Mouse (Mus musculus) Patski (cell line): ENCODE measurements around the gene Gdpgp1. TPM values are rescaled to one million over a fixed set of nuclear protein-coding genes. Genes with fewer than 3 reads are reported as not detected.

Experiments
- ATAC-seq: fragments of 100-300 bp; one replicate; pipeline ENCODE4 v1.8.0; 2021
- CTCF ChIA-PET: fragments of 350-600 bp; sonication (Branson Sonifier 250); formaldehyde crosslinking; loops from one replicate; lab custom pipeline; 2022; ENCODE audit warnings: inconsistent platforms; lab: Charles Lee
- POLR2A ChIA-PET: fragments of 350-600 bp; sonication (Branson Sonifier 250); formaldehyde crosslinking; loops from one replicate; lab custom pipeline; 2022; ENCODE audit warnings: antibody characterized with exemption, inconsistent platforms; lab: Charles Lee
- DNase-seq: peaks from one replicate; pipeline ENCODE4 v3.0.0-alpha.2; 2011; ENCODE audit warnings: low read depth, low spot score
- H3K27me3 ChIP-seq: fragments of 371-371 bp; one replicate; pipeline ENCODE4 v1.5.1; 2021
- CTCF ChIP-seq: fragments of 100-300 bp; IDR thresholded peaks from one replicate; pipeline ENCODE4 v1.5.1; 2021
- in situ Hi-C: fragments of 300-500 bp; cut with MboI; formaldehyde crosslinking; loops from 3 replicates; pipeline ENCODE4 v1.11.1; 2018; ENCODE audit warnings: low pct_unique_long_range_greater_than_20kb, mixed read lengths
- polyA plus RNA-seq: library from polyadenylated mRNA; unstranded; gene quantifications from one replicate; pipeline ENCODE4 v1.2.3, GENCODE M21; 2021

The Gdpgp1 gene
- polyA plus RNA-seq, 1 experiment from 2014 or later: 4.0 TPM

- POLR2A ChIA-PET: interaction anchor here (0.9 kb wide), 1 partner anchor 10 kb away, joined by 4 read pairs; no protein-coding TSS in a partner anchor
- DNase-seq: no peak
- CTCF ChIA-PET: no interaction called here
- no peak for ATAC-seq
- in situ Hi-C loops: no loop called here
- H3K27me3 ChIP-seq: no peaks in the 10 kb centered on the region
- no peak for TF ChIP-seq CTCF
Measured at GRCm38 (mm10) chr7:80287736-80288135, 55.1 kb downstream of the Gdpgp1 start.

Other genes starting within 250 kb of the Gdpgp1 start
- 15.9 TPM for gene Zfp710, start 208.1 kb upstream of the Gdpgp1 start, polyA plus RNA-seq
- gene Idh2, start 117.5 kb upstream of the Gdpgp1 start, polyA plus RNA-seq: 679 TPM
- gene Sema4b, start 46.0 kb upstream of the Gdpgp1 start, polyA plus RNA-seq: 55.3 TPM
- 120 TPM for gene Cib1, start 52 bp upstream of the Gdpgp1 start, polyA plus RNA-seq
- 0.73 TPM for gene Ttll13, start 13.5 kb downstream of the Gdpgp1 start, polyA plus RNA-seq
- 37.2 TPM for gene Ngrn, start 28.4 kb downstream of the Gdpgp1 start, polyA plus RNA-seq
- 24.6 TPM for gene Vps33b, start 36.8 kb downstream of the Gdpgp1 start, polyA plus RNA-seq
- gene Prc1, start 61.6 kb downstream of the Gdpgp1 start, polyA plus RNA-seq: 93.8 TPM
- 11.5 TPM for gene Rccd1, start 91.6 kb downstream of the Gdpgp1 start, polyA plus RNA-seq
- 71.3 TPM for gene Unc45a, start 108.1 kb downstream of the Gdpgp1 start, polyA plus RNA-seq
- 78.7 TPM for gene Hddc3, start 110.2 kb downstream of the Gdpgp1 start, polyA plus RNA-seq
- gene Man2a2, start 138.5 kb downstream of the Gdpgp1 start, polyA plus RNA-seq: 129 TPM
- gene Fes, start 155.1 kb downstream of the Gdpgp1 start, polyA plus RNA-seq: 5.6 TPM
- 120 TPM for gene Furin, start 172.6 kb downstream of the Gdpgp1 start, polyA plus RNA-seq